Mouse (Mus musculus) embryo, embryonic 11 days (tissue): ENCODE data around the gene C9orf72.
"Not testable (repeated sequence)": the region's sequence is repeated elsewhere in the genome, so short reads cannot be mapped to it uniquely, and the experiment has no call there.

Experiments
- DNase-seq: peaks from one replicate; pipeline ENCODE4 v3.0.0-alpha.2; 2015

Gene C9orf72

DNA sequence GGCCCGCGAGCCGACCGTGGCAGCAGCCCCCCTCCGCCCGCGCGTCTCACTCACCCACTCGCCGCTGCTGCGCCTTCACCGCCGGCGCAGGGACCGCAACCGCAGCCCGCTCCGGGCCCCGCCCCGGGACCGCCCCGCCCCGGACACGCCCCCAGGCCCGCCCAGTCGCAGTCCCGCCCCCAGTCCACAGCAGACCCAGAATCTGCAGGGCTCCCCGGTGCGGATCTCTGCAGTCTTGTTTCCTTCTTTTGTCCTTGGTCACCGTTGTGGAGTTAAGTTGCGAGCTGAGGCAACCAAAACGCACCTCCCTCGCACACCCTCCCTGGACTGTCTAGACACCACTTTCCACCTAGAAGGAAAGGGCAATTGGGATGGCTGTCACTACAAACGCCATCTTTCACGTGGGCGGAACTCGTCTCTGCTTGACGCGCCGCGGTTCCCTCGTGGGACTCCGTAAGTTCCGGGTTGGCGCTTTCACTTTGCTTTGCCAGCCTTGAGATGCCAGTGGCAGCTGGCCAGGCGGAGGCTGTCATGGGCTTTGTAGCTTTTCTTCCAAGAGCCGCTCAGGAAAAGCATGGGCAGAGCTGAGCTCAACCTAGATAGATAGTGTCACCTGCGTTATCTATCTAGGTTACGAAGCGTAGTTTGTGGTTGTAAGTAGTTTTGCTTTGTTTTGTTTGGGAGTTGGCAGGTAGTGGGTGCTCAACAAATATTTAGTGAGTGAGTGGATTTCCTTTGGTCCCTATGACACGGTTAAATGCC is at the start of gene C9orf72:
C9orf72 (minus strand) TSS at position 442 of the 762 bp plus-strand sequence.
- DNase-seq, result peak; percentile 95

DNA sequence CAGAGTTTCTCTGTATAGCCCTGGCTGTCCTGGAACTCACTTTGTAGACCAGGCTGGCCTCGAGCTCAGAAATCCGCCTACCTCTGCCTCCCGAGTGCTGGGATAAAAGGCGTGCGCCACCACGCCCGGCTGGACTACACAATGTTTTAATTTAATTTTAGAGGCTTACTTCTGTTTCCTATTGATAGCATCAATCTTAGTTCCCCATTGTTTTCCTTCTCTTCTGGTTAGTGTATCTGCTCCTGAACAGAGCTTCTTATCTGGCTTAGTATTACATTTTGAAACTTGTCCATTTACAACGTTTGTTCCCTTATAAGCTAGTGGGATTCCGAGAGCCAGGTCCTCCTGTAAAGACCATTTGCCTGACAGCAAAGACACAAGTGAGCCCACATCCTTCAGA is 33.0 kb upstream of the C9orf72 start:
- no peak for DNase-seq

DNA sequence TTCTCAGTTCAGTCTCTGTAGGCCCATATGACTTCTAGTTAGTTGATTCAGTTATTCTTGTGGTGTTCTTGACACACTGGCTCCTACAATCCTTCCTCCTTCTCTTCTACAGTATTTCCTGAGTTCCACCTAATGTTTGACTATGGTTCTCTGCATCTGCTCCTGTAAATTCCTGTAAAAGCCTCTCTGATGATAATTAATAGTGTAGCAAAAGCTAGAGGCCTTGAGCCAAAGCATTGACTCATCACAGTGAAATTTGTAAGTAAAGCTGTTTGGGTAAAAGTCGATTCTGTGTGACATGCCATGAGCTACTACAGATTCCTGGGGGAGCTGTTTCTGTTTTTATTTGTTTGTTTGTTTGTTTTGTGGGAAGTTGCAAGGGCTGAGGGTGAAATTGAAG is 18.0 kb upstream of the C9orf72 start:
- DNase-seq, result no peak

GRCm38 (mm10) chr4:35241735-35242134 is 15.8 kb upstream of the C9orf72 start:
- DNase-seq, result no peak

DNA sequence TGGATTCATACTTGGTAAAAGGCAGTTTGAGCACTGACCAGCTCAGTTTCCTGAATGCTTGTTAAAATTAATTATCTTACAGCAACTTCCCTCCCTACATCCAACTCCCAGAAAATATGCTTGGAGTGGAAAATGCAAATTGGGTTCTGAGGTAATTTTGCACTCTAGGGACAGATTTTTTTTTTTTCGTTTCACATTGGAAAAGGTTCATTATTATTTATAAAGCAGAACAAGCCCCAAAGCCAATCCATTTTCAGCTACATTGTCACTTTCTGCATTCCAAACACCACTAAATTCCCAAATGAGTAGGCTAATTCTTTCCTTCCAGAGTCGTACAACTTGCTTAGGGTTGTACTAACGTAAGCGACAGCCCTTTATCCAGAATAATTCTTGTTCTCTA is 12.7 kb upstream of the C9orf72 start:
- no peak for DNase-seq

DNA sequence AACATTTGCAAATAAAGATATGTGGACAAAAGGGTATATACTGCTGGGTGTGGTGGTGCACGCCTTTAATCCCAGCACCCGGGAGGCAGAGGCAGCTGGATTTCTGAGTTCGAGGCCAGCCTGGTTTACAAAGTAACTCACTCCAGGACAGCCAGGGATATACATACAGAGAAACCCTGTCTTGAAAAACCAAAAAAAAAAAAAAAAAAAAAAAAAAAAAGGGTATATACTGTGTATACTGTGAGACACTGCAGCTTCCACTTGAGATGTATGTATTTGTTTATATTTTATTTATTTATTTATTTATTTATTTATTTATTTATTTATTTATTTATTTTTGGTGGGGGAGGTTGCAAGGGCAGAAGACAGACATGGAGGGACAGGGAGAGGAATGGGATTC is 12.3 kb upstream of the C9orf72 start:
- DNase-seq, result not testable (repeated sequence)

DNA sequence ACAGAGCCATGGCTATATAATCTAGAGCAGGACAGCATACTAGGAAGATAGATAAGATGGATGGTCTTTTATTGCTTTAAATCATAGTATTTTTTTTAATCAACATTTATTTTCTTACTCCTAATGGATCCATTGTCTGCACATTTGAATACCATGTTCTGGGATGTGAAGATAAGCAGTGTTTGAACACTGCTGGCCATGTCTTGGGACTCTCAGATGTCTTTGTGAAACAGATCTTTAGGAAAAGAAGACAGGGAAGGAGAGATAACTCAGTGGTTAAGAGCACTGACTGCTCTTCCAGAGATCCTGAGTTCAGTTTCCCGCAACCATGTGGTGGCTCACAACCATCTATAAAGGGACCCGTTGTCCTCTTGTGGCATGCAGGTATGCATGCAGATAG is 10.3 kb upstream of the C9orf72 start:
- DNase-seq, result no peak

- DNase-seq, result no peak
These were observed 2.3 kb upstream of the C9orf72 start for GRCm38 (mm10) chr4:35228260-35228659.

- DNase-seq, result no peak
These were observed 569 bp upstream of the C9orf72 start for GRCm38 (mm10) chr4:35226496-35226992.

DNA sequence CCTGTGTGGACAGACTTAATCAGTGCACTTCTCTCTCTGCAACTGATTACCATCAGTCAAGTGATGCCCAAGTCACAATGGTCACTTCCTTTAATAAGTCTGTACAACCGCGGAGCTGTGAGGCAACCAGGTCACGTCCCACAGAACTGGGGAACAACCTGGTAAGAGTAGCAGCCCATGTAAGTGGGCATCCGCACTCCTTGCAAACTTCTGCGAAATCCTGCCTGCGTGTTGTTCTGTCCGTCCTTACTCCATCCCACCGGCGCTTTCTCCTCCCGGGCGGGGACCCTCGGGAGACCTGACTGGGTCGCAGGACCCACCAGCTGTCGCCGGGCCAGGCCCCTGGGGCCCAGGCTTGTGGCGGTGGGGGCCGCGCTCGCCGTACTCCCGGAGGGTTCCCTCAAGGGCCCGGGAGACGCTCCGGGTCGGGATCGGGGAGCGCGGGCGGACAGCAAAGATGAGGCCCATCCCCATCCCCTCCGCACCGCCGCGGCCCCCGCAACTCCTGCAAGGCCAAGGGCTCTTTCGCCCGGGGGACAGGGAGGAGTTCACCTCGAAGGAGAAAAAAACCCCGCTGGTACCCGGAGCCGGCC is 738 bp downstream of the C9orf72 start:
- peak; percentile 60 for DNase-seq

DNA sequence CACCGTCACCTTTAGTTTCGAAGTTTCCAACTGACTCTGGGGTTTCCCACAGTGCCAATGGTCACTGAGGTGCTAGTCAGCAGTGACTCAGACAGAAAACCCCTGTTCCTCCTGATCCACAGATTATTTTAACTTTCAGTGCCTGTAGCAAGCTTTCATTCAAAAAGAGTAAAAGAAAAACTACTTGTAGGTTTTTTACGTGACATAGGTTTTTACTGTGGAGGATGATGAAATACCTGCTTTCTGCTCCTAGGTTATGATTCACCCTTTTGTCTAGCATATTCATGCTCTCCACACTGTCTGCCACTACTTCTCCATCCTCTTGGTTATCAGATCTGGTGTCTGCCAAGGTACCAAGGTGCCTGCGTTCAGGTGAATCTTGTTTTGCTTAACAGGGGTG is 1.9 kb downstream of the C9orf72 start:
- DNase-seq, result no peak

GRCm38 (mm10) chr4:35223376-35223988 is 2.5 kb downstream of the C9orf72 start:
- DNase-seq, result no peak

DNA sequence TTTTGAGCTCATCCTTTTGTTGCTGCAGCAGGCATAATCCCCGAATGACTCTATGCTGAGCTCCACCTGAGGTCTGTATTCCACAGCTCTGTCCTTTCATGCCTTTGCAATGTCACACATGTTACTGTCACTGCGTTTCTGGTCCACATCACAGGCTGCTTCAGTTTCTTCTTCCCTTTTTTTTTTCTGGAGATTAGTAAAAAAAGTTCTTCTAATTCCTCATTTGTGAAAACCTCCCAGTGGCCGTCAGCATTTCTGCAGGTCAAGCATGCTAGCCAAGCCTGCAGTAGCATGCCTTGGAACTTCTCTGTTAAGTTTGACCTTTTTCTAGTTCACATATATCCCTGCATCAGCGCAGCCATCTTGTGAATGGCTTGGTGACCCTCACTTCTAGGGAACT is 4.1 kb downstream of the C9orf72 start:
- DNase-seq, result no peak

DNA sequence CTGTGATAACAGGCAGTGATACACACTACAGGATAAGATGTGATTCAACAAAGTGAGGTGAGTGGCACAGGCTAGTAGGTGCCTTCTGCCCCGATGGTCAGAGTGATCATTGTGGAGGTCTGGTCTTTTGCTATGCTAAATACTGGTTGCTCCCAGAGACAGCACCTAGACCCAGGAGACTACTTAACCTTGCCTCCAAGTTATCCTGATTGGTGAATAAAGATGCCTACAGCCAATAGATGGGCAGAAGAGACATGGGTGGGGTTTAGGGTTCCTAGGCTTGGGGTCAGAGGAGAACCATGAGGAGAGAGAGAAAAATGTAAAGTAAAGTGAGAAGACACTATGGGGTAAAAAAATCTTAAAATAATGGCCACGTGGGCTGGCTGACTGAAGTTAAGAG is 4.8 kb downstream of the C9orf72 start:
- no peak for DNase-seq

GRCm38 (mm10) chr4:35220108-35220731 is 5.8 kb downstream of the C9orf72 start:
- DNase-seq, result no peak

DNA sequence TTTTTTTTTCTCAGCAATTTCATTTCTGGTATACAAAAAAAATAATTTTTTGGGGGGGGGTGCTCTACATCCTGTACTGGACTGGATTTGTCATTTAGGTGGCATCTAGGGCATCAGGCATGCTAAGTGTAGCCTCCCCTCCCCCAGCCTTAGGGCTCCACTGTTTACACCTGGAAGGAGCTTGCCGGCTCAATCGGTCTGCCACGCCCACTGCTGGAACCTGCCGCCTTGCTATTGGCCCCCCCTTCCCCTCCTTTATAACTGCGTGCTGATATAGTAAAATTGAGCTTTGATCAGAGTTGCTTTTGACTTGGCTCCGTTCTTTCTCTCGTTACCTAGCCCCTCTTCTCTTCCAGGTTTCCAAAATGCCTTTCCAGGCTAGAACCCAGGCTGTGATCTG is 21.3 kb downstream of the C9orf72 start:
- no peak for DNase-seq

GRCm38 (mm10) chr4:35203724-35204123 is 22.3 kb downstream of the C9orf72 start:
- no peak for DNase-seq

DNA sequence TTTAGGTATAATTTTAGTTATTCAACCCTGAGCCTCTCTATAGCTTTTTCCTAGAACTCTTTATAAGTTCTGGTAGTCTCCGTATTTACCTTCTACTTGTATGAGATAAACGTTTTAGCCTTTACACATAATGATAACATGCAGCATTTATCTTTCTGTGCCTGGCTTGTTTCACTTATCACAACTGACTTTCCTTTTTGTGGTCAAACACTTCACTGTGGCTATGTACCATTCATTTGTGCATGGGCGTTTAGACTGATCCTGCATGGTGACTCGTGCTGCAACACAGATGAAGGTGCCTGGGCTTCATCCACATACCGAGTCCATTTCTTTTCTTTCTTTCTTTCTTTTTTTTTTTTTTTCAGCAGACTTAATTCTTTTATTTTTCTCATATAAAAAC is 24.3 kb downstream of the C9orf72 start:
- DNase-seq, result no peak

GRCm38 (mm10) chr4:35192725-35193124 is 33.2 kb downstream of the C9orf72 start:
- DNase-seq, result peak; percentile 60

GRCm38 (mm10) chr4:35189794-35190193 is 36.2 kb downstream of the C9orf72 start:
- no peak for DNase-seq

DNA sequence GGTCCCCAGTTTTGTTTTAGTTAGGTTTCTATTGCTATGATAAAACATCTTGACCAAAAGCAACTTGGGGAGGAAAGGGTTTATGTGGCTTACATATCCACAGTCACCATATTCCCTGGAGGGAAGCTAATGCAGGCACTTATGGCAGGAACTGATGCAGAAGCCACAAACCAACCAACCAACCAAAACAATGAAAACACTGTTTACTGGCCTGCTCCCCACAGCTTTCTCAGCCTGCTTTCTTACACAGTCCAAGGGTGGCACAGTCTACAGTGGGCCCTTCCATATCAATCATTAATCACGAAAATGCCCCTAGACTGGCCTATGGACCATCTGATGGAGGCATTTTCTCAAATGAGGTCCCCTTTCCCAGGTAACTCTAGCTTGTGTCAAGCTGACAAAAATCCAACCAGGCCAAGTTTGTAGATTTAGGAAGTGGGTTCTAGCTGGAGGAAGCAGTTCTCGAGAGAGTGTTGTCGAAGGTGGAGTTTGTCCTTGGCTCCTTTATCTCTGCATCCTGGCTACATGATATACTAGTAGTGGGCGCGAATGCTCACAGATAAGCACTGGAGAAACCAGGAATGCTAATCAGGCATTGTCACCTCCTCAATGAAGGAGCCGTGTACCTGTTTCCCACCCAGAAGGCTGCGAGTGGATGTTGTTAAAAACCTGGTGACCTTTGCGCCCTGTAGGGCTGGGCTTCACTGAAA is 38.2 kb downstream of the C9orf72 start:
- no peak for DNase-seq

DNA sequence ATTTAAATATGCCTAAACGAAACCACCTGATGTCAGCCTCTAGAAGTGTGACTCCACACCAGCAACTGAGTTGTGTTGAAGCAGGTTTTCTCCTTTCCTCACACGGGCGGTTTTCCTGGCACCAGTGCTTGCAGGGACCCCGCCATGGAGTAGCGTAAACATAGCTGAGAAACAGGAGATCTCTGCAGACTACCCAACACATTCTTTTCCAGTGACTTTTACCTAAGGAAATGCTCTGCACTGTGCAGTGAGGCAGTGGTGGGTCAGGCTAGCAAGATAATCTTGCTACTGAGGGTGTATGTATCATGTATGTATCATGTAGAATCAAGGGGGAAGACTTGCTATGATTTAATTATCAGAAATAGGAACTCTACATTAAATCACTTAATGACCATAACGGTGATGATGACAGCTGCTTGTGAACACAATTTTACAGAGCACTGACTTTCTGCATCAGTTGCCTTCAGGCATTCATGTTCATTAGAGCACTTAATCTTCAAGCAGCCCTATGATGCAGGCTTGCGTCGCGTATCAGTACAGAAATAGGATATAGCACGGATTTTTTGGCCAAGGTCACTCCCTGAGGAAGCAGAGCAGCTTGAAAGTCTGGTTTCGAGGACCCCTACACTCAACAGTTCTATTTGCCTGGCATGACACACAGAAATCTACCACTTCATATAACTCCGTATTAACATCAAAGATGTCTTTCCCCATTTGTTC is 47.9 kb downstream of the C9orf72 start:
- no peak for DNase-seq
